Mouse (Mus musculus): ENCODE data around the gene Mtx2. TPM values are rescaled to one million over a fixed set of nuclear protein-coding genes. Genes with fewer than 3 reads are reported as not detected.
A peak's percentile ranks its signal among the peaks of the same experiment; 100 is the strongest.

Mtx2 gene
- polyA plus RNA-seq (2015; fragmentation: Nextera tagmentation; extraction: Ambion mirVana) = 90.9 and 107 TPM in 2 replicates

GRCm38 (mm10) chr2:74825730-74826430 lies at the start of gene Mtx2:
Gene Mtx2 (plus strand): TSS chr2:74825803.
- Histone ChIP-seq H3K4me2 (ENCODE audit: low read depth, low read length) (peak within 1 kb of the TSS; percentile 66), H3K36me3 (ENCODE audit: control insufficient read depth, insufficient read depth, low read length) (no peaks in the 10 kb centered on the region), H3K27ac (ENCODE audit: low read length) (peak within 1 kb of the TSS; percentile 91), H3K9ac (ENCODE audit: low read length) (peak within 1 kb of the TSS; percentile 96), H3K4me1 (replicated peaks; ENCODE audit: control insufficient read depth, insufficient read depth, low read length) (no peaks in the 10 kb centered on the region), H3K4me3 (ENCODE audit: low read length) (peak within 1 kb of the TSS; percentile 96), H3K9me3 (ENCODE audit: control insufficient read depth, low read length) (no peaks in the 10 kb centered on the region), H3K27me3 (ENCODE audit: control insufficient read depth, insufficient read depth, low read depth, low read length) (peaks cover 4% of the 10 kb centered on the region; the same call in 1 of the 2 replicates)
- WGBS = under 1% methylated on average over 72 of the region's 74 CpGs
- ATAC-seq (ENCODE audit: low read depth) = peak; percentile 96

GRCm38 (mm10) chr2:74777536-74778275 lies 47.9 kb upstream of the Mtx2 start:
- H3K4me3 ChIP-seq (ENCODE audit: low read length) = no peak overlapping the region
- no peak overlapping the region for H3K27ac ChIP-seq (ENCODE audit: low read length)
- no peaks in the 10 kb centered on the region for H3K36me3 ChIP-seq (ENCODE audit: control insufficient read depth, insufficient read depth, low read length)
- no peak overlapping the region for H3K9ac ChIP-seq (ENCODE audit: low read length)
- H3K4me1 ChIP-seq (replicated peaks; ENCODE audit: control insufficient read depth, insufficient read depth, low read length) = no peaks in the 10 kb centered on the region
- no peaks in the 10 kb centered on the region; the same call in 1 of the 2 replicates for H3K27me3 ChIP-seq (ENCODE audit: control insufficient read depth, insufficient read depth, low read depth, low read length)
- WGBS = 59% methylated on average over 13 of the region's 13 CpGs
- no peak overlapping the region for H3K4me2 ChIP-seq (ENCODE audit: low read depth, low read length)
- ATAC-seq (ENCODE audit: low read depth) = no peak
- no peaks in the 10 kb centered on the region for H3K9me3 ChIP-seq (ENCODE audit: control insufficient read depth, low read length)

GRCm38 (mm10) chr2:74781386-74781785 lies 44.2 kb upstream of the Mtx2 start:
- no peaks in the 10 kb centered on the region for H3K4me1 ChIP-seq (replicated peaks; ENCODE audit: control insufficient read depth, insufficient read depth, low read length)
- no peak overlapping the region for H3K27ac ChIP-seq (ENCODE audit: low read length)
- 71% methylated on average over 5 of the region's 5 CpGs for WGBS
- H3K4me3 ChIP-seq (ENCODE audit: low read length) = no peak overlapping the region
- H3K36me3 ChIP-seq (ENCODE audit: control insufficient read depth, insufficient read depth, low read length) = no peaks in the 10 kb centered on the region
- H3K4me2 ChIP-seq (ENCODE audit: low read depth, low read length) = no peak overlapping the region
- ATAC-seq (ENCODE audit: low read depth) = no peak
- H3K9me3 ChIP-seq (ENCODE audit: control insufficient read depth, low read length) = no peaks in the 10 kb centered on the region
- H3K27me3 ChIP-seq (ENCODE audit: control insufficient read depth, insufficient read depth, low read depth, low read length) = no peaks in the 10 kb centered on the region; the same call in 1 of the 2 replicates
- H3K9ac ChIP-seq (ENCODE audit: low read length) = no peak overlapping the region

- no peak overlapping the region for H3K27ac ChIP-seq (ENCODE audit: low read length)
- H3K36me3 ChIP-seq (ENCODE audit: control insufficient read depth, insufficient read depth, low read length) = no peaks in the 10 kb centered on the region
- no peak overlapping the region for H3K9ac ChIP-seq (ENCODE audit: low read length)
- H3K27me3 ChIP-seq (ENCODE audit: control insufficient read depth, insufficient read depth, low read depth, low read length) = no peaks in the 10 kb centered on the region
- H3K4me2 ChIP-seq (ENCODE audit: low read depth, low read length) = no peak overlapping the region
- no peaks in the 10 kb centered on the region for H3K9me3 ChIP-seq (ENCODE audit: control insufficient read depth, low read length)
- H3K4me3 ChIP-seq (ENCODE audit: low read length) = no peak overlapping the region
- ATAC-seq (ENCODE audit: low read depth) = no peak
- H3K4me1 ChIP-seq (replicated peaks; ENCODE audit: control insufficient read depth, insufficient read depth, low read length) = no peaks in the 10 kb centered on the region
- 27% methylated on average over 7 of the region's 7 CpGs for WGBS
Measured at GRCm38 (mm10) chr2:74795531-74795930, 30.1 kb upstream of the Mtx2 start.

GRCm38 (mm10) chr2:74808431-74808830 lies 17.2 kb upstream of the Mtx2 start:
- H3K4me1 ChIP-seq (replicated peaks; ENCODE audit: control insufficient read depth, insufficient read depth, low read length) = no peaks in the 10 kb centered on the region
- WGBS = 40% methylated on average over 5 of the region's 5 CpGs
- no peak overlapping the region for H3K9ac ChIP-seq (ENCODE audit: low read length)
- no peaks in the 10 kb centered on the region for H3K27me3 ChIP-seq (ENCODE audit: control insufficient read depth, insufficient read depth, low read depth, low read length)
- peak; percentile 41; the same call in 1 of the 2 replicates for ATAC-seq (ENCODE audit: low read depth)
- no peak overlapping the region for H3K4me3 ChIP-seq (ENCODE audit: low read length)
- no peak overlapping the region for H3K4me2 ChIP-seq (ENCODE audit: low read depth, low read length)
- H3K27ac ChIP-seq (ENCODE audit: low read length) = no peak overlapping the region
- H3K9me3 ChIP-seq (ENCODE audit: control insufficient read depth, low read length) = no peaks in the 10 kb centered on the region
- H3K36me3 ChIP-seq (ENCODE audit: control insufficient read depth, insufficient read depth, low read length) = no peaks in the 10 kb centered on the region

GRCm38 (mm10) chr2:74822654-74823053 lies 2.9 kb upstream of the Mtx2 start:
- no peak overlapping the region for H3K4me3 ChIP-seq (ENCODE audit: low read length)
- no peak overlapping the region for H3K4me2 ChIP-seq (ENCODE audit: low read depth, low read length)
- H3K27me3 ChIP-seq (ENCODE audit: control insufficient read depth, insufficient read depth, low read depth, low read length) = peaks cover 4% of the 10 kb centered on the region; the same call in 1 of the 2 replicates
- WGBS = 76% methylated on average over 5 of the region's 5 CpGs
- no peak overlapping the region for H3K27ac ChIP-seq (ENCODE audit: low read length)
- H3K4me1 ChIP-seq (replicated peaks; ENCODE audit: control insufficient read depth, insufficient read depth, low read length) = no peaks in the 10 kb centered on the region
- H3K9me3 ChIP-seq (ENCODE audit: control insufficient read depth, low read length) = no peaks in the 10 kb centered on the region
- H3K36me3 ChIP-seq (ENCODE audit: control insufficient read depth, insufficient read depth, low read length) = no peaks in the 10 kb centered on the region
- no peak for ATAC-seq (ENCODE audit: low read depth)
- no peak overlapping the region for H3K9ac ChIP-seq (ENCODE audit: low read length)

GRCm38 (mm10) chr2:74825371-74825729 lies 253 bp upstream of the Mtx2 start:
- ATAC-seq (ENCODE audit: low read depth) = 0 out of 2 replicates have a peak, but pooled peaks have one; percentile 41
- Histone ChIP-seq H3K9ac (ENCODE audit: low read length) (peak overlapping the region; percentile 96), H3K4me2 (ENCODE audit: low read depth, low read length) (peak overlapping the region; percentile 66), H3K27me3 (ENCODE audit: control insufficient read depth, insufficient read depth, low read depth, low read length) (peaks cover 4% of the 10 kb centered on the region; the same call in 1 of the 2 replicates), H3K27ac (ENCODE audit: low read length) (peak overlapping the region; percentile 91), H3K4me1 (replicated peaks; ENCODE audit: control insufficient read depth, insufficient read depth, low read length) (no peaks in the 10 kb centered on the region), H3K9me3 (ENCODE audit: control insufficient read depth, low read length) (no peaks in the 10 kb centered on the region), H3K4me3 (ENCODE audit: low read length) (peak overlapping the region; percentile 96), H3K36me3 (ENCODE audit: control insufficient read depth, insufficient read depth, low read length) (no peaks in the 10 kb centered on the region)
- 59% methylated on average over 3 of the region's 3 CpGs for WGBS

GRCm38 (mm10) chr2:74846992-74847391 lies 21.4 kb downstream of the Mtx2 start:
- H3K27ac ChIP-seq (ENCODE audit: low read length) = no peak overlapping the region
- no peak overlapping the region for H3K4me3 ChIP-seq (ENCODE audit: low read length)
- H3K4me2 ChIP-seq (ENCODE audit: low read depth, low read length) = no peak overlapping the region
- no peak overlapping the region for H3K9ac ChIP-seq (ENCODE audit: low read length)
- no peaks in the 10 kb centered on the region for H3K27me3 ChIP-seq (ENCODE audit: control insufficient read depth, insufficient read depth, low read depth, low read length)
- H3K4me1 ChIP-seq (replicated peaks; ENCODE audit: control insufficient read depth, insufficient read depth, low read length) = no peaks in the 10 kb centered on the region
- 77% methylated on average over 5 of the region's 5 CpGs for WGBS
- H3K9me3 ChIP-seq (ENCODE audit: control insufficient read depth, low read length) = no peaks in the 10 kb centered on the region
- ATAC-seq (ENCODE audit: low read depth) = no peak
- H3K36me3 ChIP-seq (ENCODE audit: control insufficient read depth, insufficient read depth, low read length) = no peaks in the 10 kb centered on the region

GRCm38 (mm10) chr2:74847516-74847915 lies 21.9 kb downstream of the Mtx2 start:
- Histone ChIP-seq H3K9ac (ENCODE audit: low read length) (no peak overlapping the region), H3K9me3 (ENCODE audit: control insufficient read depth, low read length) (no peaks in the 10 kb centered on the region), H3K4me2 (ENCODE audit: low read depth, low read length) (no peak overlapping the region), H3K36me3 (ENCODE audit: control insufficient read depth, insufficient read depth, low read length) (no peaks in the 10 kb centered on the region), H3K4me3 (ENCODE audit: low read length) (no peak overlapping the region), H3K4me1 (replicated peaks; ENCODE audit: control insufficient read depth, insufficient read depth, low read length) (no peaks in the 10 kb centered on the region), H3K27ac (ENCODE audit: low read length) (no peak overlapping the region), H3K27me3 (ENCODE audit: control insufficient read depth, insufficient read depth, low read depth, low read length) (no peaks in the 10 kb centered on the region)
- WGBS = 70% methylated on average over 2 of the region's 2 CpGs
- no peak for ATAC-seq (ENCODE audit: low read depth)

Data from lung, embryonic 16.5 days (tissue).